Mouse (Mus musculus) testis, postnatal 14 days (tissue): ENCODE data around the gene Cygb.
"Not testable (repeated sequence)": the region's sequence is repeated elsewhere in the genome, so short reads cannot be mapped to it uniquely, and the experiment has no call there.

Experiments
- DNase-seq: peaks from one replicate; pipeline ENCODE4 v3.0.0; 2021; ENCODE audit warnings: low spot score

Cygb gene

GRCm38 (mm10) chr11:116615735-116616437 lies 38.2 kb downstream of the Cygb start:
- no peak for DNase-seq

DNA sequence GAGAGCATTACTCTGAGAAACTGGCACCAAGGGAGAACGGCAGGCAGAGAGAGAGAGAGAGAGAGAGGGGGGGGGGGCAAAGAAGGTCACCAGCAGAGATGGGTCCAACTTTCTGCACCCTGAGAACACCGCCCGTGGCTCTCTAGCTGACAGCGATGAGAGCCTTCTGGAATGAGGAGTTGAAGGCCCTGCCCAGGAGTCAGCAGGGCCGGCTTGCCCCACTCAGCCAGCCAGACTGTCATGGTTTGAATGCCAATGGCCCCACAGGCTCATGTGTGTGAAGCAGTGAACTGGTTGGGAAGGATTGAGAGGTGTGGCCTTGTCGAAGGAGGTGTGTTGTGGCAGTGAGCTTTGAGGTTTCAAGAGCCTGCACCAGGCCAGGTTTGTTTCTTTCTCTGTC lies 40.9 kb downstream of the Cygb start:
- no peak for DNase-seq

DNA sequence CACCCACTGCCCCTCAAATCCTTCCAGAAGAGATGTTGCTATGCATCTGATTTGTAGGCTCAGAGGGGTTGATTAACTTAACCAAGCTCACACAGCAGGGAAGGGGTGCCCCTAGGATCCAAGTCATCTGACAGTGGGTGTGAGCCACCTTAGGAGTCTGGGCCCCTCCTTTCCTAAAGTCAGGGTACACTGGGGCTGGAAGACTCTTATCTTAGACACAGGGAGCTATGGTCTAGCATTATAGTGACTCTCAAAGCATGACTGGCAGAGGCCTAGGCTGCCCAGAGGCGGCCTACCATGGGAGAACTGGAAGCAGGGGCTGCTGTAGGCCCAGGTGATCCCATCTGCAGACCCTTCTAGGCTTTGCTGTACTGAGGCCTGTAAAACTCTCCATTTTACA lies 41.6 kb downstream of the Cygb start:
- DNase-seq: no peak

DNA sequence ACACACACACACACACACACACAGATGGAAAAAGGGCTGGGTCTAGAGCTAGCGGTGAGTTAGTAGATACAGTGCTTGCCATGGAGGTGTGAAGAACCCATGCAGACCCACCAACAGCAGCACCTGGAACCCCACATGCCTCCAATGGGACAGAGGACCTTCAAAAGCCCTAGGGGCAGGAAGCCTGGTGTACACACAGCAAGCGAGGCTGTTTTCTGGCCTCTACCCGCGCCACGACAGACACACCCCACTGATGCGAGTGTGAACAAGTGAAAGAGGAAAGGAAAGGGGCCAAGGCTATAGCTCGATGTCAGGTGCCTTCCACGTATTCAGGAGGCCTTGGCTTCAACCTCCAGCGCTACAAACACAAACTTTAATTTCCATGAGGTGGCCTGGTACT lies 42.2 kb downstream of the Cygb start:
- DNase-seq: no peak

- not testable (repeated sequence) for DNase-seq
Measured at GRCm38 (mm10) chr11:116611168-116611567, 42.9 kb downstream of the Cygb start.

GRCm38 (mm10) chr11:116609965-116610630 lies 44.0 kb downstream of the Cygb start:
- DNase-seq: no peak

DNA sequence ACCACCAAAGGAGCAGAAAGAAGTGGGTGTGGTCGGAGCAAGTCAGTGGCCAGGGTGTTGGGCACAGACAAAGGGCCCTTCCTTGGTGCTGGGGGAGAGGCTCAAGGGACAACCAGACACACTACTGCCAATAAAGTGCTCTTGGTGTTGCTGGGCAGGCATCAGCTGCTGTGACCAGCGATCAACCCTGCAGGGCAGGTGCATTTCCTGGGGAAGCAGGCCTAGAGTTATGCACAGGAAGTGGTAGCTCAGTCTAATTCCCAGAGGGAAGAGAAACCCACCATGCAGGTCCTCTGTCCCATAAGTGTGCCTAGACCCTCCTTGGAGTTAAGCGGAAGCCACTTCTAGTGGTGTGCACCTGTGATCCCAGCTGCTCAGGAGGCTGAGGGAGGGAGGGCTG lies 46.4 kb downstream of the Cygb start:
- DNase-seq: no peak

DNA sequence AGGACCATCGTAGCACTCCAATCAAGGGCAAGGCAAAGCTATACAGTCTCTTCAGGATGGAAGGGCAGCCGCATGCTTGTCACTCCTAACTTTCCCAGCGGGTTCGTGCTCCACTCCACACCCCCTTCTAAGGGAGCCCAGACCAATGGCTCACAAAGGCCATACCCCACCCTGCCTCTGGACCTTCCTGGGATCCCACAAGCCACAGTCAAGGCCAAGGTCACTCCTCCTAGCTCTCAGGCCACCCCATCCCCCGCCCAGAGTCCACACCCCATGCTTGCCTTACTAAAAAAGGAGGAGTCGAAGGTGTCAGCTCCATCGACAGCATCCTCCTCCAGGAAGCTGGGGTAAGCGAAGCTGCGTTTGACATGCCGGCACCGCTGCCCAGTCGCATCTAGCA lies 50.0 kb downstream of the Cygb start:
- DNase-seq: no peak

DNA sequence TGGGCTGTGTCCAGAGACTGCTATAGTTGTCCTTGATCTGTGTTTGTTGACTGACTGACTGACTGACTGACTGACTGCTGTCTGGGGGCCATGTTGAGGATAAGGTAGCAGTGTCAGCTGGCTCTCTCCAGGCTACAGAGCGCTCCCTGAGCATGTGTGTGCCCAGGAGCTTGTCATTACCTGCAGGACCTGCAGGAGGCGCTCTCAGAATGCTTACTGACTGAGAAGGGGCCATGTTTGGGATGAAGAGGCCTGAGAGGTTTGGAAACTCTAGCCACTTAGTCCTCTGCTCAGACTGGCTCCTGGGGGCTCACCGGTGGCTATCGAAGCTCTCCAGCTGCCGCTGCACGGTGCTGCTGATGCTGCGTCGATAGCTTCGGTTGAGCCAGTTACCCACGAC lies 50.8 kb downstream of the Cygb start:
- no peak for DNase-seq

DNA sequence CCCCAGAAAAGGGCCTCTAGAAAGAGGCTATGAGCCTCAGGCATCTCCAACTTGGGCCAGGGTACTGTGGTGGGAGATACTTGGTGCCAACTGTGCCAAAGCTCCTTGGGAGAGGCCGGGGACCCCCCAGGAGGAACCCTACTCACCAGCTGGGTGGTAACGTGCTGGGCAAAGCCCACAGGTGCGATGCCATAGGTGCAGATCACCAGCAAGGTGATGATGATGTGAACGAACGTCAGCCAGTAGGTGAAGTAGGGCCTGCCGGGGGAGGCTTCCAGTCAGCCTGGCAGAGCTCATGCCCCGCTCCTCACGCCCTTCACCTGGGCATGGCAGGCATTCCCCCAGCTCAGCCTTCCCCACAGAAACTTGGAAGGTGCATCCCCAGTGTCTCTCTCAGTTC lies 52.1 kb downstream of the Cygb start:
- no peak for DNase-seq

DNA sequence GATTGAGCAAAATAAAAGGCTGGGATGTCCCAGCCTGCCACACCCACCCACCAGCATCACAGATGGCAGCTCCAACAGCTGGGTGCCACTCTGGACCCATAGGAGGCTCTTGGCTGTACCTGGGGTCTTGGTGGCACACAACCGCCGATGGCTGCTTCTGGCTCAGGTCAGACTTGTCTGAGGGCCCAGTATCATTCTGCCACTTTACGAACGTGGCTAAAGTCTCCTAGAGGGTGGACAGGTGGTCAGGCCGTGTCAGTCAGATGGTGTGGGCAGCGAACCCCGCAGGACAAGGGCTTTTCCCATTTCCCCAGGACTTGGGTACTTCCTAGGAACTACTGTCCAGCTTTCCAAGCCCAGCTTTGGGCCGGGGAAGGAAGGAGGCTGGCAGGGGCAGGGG lies 52.9 kb downstream of the Cygb start:
- DNase-seq: no peak

DNA sequence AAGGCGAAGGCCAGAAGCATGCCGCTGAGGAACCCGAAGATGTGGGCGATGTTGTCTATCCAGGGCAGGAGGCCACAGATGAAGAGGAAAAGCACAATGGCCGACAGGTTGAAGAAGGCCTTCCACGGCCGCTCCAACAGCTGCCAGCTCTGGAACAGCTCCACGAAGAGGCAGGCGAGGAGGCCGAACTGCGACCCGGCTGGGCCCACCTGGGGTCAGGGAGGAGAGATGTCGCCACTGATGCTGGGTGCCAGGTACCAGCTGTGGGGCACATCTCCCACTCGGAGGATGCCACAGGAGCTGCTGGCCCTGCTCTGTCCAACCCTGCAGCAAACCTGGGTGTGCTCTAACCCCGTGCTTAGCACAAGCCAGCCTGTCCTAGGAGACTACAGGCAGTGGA lies 54.9 kb downstream of the Cygb start:
- DNase-seq: no peak

DNA sequence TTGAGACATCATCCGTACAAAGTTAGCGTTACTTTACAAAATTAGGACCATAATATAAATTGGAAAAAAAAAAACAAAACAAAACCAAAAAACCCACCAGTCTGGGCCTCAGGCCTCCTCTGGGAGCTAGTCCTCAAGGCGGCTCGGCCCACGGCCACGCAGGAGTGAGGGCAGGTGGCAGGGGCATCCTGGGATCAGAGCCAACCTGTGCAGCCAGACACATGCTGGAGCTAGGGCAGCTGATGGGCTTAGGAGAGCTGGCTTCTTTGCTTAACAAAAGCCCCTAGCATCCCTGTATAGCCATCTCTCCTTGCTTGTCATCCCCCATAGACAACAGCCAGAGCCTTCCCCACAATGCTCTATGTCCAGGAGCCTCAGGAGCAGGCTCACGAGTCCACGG lies 55.9 kb downstream of the Cygb start:
- no peak for DNase-seq

DNA sequence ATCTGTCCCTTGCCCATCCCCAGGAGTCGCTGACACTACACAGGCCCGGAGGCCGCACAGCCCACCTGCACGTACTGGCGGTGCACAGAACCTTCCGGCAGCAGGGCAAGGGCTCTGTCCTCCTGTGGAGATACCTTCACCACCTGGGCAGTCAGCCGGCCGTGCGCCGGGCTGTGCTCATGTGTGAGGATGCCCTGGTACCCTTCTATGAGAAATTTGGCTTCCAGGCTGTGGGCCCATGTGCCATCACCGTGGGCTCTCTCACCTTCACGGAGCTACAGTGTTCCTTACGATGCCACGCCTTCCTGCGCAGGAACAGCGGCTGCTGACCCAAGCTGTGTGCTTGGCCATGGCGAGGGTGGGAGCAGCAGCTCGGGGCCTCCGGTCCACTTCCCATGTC lies 57.3 kb downstream of the Cygb start:
- DNase-seq: no peak
